Mouse (Mus musculus): ENCODE data around the gene Cdh1.

- peak; percentile 25; the same call in 1 of the 2 replicates for TF ChIP-seq CTCF (IDR thresholded peaks at IDR 0.05; ENCODE audit: low read depth)
- no peak for TF ChIP-seq EP300 (IDR thresholded peaks at IDR 0.05; ENCODE audit: low read depth)
These were observed 49.1 kb upstream of the Cdh1 start for GRCm38 (mm10) chr8:106554011-106554410.
